Mouse (Mus musculus) megakaryocyte, embryonic 14.5 days (primary cell): ENCODE measurements around the gene Cd79b.

Experiments
- FLI1 ChIP-seq: IDR thresholded peaks from 2 replicates; pipeline ENCODE4 v1.6.1; 2012; ENCODE audit warnings: low read length, inconsistent platforms, mixed read lengths
- GATA1 ChIP-seq: IDR thresholded peaks from 3 replicates; pipeline ENCODE4 v1.6.1; 2012; ENCODE audit warnings: mixed read lengths, low read length, inconsistent platforms, borderline replicate concordance

GRCm38 (mm10) chr11:106269060-106269431, 45.5 kb downstream of the Cd79b start:
- no peak for TF ChIP-seq FLI1
- no peak for TF ChIP-seq GATA1
